Mouse (Mus musculus): ENCODE measurements around the gene Irak3.

DNA sequence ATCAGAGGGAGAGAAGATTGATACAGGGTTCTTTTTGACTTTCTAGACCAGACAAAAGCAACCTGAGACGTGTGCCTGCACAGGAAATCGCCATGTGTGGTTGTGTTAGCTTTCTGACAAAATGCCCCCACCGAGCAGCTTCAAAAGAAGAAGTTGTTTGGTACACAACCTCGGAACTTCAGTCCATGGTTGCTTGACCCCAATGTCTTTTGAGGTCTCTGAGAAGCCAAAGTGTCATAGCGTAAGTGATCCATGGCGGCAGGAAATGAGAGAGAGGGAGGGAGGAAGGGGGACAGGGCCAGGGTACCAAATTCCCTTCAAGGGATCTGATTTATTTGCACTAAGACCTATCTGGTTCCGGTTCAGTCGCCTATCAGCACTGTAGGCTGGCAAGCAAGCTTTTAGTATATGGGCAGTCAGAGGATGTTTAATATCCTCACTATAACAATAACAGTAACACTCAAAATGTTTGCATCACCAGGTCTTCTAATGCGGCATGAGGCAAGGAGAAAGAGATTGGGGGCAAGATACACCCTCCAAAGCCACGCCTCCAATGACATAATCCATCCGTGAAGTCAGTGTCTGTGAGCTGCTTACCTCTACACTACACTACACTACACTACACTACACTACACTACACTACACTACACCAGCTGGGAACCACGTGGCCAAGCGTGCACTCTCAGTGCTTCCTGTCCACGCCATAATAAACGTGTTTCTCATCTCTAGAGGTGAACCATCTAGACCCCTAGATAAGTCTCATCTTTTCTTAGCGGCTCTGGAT lies 729 bp upstream of the Irak3 start:
- TF ChIP-seq CTCF (IDR thresholded peaks at IDR 0.05; ENCODE audit: extremely low read depth, insufficient read depth, insufficient read length, insufficient replicate concordance) (no peak), POLR2A (IDR thresholded peaks at IDR 0.05; ENCODE audit: low read depth, low read length) (no peak)

All from spleen, adult 2 months (tissue).